Mouse (Mus musculus): ENCODE measurements around the gene Mfsd13b.

Gene Mfsd13b

DNA sequence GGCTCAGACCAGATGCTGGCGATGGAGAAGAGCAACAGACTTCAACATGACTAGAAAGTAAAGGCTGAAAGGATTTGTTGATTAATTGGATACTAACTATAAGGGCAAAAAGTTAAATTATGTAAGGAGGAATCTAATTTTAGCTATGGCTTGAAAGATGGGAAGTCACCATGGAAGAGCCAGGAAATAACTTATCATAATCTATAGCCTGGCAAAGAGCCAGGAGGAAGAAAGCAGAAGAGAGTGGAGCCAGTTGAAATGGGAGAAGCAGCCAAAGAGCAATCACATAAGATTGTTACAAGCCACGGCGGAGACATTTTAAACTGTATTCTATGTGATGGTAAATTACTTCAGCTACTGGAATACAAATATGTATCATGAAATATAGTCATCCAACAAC is 8.3 kb upstream of the Mfsd13b start:
- TF ChIP-seq GATA4 (IDR thresholded peaks at IDR 0.05; ENCODE audit: insufficient replicate concordance, low read length), result no peak

DNA sequence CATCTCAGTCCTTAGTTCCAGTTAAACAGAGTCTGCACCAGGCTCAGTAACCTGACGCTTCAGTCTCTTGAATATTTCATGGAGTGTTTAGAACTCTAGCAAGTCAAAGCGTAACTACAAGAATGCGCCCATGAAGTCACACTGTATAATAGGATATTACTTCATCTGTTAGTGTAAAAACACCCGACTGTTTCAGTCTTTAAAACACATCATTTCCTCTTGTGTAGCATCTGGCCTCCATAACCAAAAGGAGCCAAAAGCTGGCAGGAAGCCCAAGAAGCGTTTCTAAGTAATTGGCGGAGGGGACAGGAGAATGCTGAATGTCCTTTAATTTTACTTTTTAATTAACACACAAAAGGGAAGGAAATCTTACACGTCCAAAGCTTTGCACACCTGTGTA is 5.2 kb upstream of the Mfsd13b start:
- TF ChIP-seq GATA4 (IDR thresholded peaks at IDR 0.05; ENCODE audit: insufficient replicate concordance, low read length), result no peak

DNA sequence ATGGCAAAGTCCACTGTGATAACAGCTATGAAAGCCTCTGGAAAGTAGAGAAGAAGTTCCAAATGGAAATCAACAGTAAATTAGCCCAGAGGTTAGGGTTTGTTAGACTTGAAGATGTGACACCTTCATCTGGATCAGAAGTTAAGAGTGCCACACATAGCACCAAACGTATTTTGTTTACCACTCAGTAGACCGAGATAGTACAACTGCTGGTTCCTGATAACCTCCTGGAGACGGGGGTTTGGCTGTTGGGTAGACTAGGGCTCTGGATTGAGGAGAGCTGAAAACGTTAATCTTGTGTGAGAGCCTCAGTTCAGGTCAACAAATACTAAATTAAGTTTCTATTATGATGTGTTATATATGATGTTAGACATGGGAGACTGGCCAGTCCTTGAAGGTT is 2.3 kb upstream of the Mfsd13b start:
- TF ChIP-seq GATA4 (IDR thresholded peaks at IDR 0.05; ENCODE audit: insufficient replicate concordance, low read length), result no peak

DNA sequence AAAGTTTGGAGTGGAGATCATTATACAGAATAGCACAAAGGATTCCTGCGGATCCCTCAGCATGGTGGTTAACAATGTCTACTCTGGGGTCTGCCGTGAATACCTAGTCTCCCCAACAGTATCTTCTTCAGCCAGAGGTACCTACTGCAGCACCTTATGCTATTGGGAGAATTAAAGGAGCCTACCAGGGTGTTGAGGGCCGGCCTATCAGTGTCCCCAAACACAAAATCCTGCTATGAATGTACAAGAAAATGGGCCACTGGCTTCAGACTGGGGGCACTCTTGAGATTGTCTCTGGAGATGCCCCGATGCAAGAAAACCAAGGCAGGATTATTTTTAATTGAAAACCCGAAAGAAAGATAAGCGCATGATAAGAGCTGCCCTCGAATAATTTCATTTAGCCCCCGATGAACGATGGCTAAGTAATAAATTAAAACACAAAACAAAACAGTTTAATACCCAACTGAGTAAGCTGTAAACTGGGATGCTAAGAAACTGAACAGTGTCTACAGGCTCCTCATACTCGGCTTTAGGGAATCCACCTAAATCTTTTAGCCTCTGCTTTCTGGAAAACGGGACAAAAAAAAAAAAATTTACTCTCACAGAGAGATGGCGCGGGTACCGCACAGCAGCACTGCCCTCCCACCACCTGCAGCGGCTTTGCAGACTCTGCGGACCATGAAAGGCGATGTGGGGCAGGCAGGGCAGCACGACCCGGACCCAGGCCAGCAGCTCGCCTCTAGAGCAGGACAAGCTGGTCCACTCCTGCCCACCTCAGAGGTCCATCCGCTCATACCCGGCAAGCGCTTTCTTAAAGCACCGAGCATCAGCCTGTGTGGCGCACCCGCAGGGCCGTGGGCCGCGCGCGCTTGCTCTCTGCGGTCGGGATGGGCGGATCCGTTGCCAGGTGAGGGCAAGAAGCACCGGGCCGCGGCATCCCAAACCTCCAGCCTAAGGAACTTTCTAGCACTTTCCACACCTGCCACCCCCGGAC is 1.1 kb upstream of the Mfsd13b start:
- no peak for TF ChIP-seq GATA4 (IDR thresholded peaks at IDR 0.05; ENCODE audit: insufficient replicate concordance, low read length)

DNA sequence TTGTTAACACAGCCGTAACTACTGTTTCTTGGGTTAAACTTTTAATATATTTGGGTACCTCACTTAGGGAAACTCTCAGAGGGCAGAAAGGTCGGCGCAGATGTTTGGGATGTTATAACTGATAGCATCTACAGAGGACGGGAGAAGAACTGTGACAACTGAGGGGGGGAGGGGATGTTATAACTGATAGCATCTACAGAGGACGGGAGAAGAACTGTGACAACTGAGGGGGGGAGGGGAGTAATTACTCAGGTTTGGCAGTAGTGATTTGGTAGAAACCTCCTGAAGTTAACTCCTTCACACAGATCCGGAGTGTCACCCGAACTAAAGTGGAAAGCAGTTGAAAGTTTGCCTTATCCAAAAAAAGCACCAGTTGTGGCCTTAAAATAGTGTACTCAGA is 659 bp downstream of the Mfsd13b start:
- no peak for TF ChIP-seq GATA4 (IDR thresholded peaks at IDR 0.05; ENCODE audit: insufficient replicate concordance, low read length)

DNA sequence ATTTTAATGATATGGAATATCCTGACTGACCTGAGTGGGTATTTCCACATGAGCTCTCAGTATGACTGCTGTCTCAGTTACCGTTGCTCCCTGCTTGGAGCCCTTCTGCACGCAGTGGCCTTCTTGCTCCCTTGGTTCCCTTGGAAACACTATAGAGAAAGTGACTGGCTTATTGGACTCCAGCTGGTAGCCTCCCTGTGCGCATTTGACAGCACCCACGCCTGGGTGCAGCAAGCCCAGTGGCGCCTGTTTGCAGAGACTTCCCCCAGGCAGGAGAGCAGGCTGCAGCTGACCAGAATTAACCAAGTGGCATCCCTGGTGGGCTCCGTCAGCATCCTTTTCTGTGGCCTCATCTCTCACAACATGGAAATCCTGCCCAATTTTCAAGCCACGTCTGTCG is 8.9 kb downstream of the Mfsd13b start:
- TF ChIP-seq GATA4 (IDR thresholded peaks at IDR 0.05; ENCODE audit: insufficient replicate concordance, low read length), result no peak

DNA sequence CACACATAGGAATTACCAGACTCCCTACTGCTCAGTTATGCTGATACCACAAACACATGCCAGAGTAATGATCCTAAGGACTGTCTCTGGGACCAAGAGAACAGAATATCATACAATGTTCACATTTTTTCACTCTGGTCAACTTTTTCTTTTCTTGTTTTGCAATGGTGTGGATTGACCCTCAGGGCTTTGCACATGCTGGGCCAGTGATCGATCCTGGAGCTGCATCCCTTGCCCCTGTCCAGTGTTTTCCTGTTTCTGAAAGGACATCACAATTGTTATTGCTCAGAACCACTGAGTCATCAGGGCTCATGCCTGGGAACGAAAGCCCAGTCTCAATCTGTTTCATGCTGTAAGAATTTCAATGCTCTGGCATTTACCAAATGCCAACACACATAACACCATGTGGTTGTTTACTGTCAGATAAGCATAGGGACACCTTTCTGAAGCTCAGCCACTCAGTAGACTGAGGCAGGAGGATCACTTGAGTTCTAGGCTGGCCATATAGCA is 16.8 kb downstream of the Mfsd13b start:
- no peak for TF ChIP-seq GATA4 (IDR thresholded peaks at IDR 0.05; ENCODE audit: insufficient replicate concordance, low read length)

DNA sequence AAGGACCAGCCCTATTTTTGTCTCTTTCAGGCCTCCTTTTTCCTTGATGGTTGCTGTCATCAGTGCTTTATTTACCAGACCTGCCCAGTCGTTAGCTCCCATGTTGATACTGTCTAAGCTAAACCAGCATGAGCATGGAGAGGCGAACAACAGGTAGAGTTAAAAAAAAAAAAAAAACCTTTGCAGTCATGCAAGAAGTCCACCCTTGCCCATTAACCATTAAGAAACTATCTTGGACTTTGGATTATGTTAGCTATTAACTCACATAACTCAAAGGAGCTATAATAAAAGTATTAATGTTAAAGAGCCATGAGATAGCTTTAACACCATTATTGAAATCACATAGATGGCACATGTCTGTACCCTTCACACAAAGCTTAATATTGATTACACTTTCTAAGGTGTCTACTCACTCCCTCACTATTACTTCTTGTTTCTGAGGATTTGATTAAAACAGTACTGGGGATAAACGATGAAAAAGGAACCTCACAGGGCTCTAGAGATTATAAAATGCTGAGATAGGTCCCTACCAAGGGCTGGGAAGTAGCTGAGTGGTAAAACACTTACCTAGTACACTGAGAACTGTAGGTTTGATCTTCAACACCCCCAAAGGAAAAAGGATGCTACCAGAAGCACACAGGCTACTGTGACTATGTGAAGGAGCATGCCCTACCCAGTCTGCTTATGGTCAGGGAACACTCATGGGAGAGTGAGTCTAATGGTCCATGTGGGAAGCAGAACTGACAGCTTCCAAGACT is 17.9 kb downstream of the Mfsd13b start:
- no peak for TF ChIP-seq GATA4 (IDR thresholded peaks at IDR 0.05; ENCODE audit: insufficient replicate concordance, low read length)

DNA sequence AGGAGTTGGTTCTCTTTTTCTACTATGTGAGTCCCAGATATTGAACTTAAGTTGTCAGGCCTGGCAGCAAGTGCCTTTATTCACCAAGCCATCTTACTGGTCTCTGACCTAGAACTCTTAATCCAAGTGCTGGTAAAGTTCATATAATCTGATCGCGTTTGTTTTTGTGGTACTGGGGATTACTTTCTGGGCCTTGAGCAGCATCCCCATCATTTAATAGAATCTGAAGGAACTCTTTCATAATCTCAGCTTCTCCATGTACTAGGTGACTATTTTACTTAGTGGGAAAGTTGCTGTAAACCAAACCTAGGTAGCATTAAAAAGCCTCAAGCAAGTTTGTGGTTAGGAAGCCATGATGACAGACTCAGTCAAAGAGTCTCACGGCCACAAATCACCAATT is 19.6 kb downstream of the Mfsd13b start:
- TF ChIP-seq GATA4 (IDR thresholded peaks at IDR 0.05; ENCODE audit: insufficient replicate concordance, low read length), result no peak

DNA sequence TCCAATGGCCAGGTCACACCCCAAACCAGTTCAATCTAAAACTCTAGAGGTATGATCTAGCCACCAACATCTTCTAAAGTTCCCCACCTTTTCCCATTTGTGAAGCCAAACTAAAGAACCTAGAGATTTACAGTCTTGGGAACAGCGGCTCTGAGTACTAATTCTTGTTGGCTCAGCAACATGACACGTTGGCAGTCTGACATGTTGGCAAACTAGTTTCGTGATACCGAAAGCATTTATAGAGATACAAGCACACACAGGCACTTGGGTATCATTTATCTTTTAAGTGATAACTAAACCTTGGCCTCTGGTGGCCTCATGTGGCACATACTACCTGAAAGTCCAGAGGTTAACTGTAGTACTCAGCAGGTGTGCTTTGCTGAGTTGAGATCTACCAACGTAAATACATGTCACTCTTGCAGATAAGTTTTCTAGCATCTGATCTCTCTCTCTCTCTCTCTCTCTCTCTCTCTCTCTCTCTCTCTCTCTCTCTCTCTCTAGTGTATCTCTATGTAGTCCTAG is 20.2 kb downstream of the Mfsd13b start:
- no peak for TF ChIP-seq GATA4 (IDR thresholded peaks at IDR 0.05; ENCODE audit: insufficient replicate concordance, low read length)

DNA sequence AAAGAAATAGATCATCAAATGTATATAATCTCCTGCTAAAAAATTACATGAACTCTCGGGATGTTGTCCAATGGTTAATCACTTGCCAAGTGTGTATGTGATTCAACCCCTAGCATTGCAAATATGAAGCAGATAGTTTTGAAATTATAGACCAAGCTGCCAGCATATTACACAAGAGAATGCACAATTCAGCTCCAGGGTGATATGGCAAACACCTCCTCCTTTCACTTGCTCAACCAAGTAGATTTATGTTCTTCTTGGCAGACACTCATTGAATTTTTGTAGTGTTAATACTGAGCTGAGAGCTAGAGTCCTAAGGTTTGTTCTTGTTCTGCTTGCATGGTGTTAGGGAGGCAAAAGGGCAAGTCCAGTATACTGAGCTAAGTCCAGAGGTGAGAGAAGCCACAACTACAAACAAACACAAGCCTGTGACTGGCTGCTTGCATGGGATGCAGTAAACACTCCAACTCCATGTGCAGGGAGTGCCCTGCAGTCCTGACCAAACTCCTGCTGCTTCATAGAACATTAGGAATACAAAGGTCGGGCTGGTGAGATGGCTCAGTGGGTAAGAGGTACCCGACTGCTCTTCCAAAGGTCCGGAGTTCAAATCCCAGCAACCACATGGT is 21.6 kb downstream of the Mfsd13b start:
- no peak for TF ChIP-seq GATA4 (IDR thresholded peaks at IDR 0.05; ENCODE audit: insufficient replicate concordance, low read length)

DNA sequence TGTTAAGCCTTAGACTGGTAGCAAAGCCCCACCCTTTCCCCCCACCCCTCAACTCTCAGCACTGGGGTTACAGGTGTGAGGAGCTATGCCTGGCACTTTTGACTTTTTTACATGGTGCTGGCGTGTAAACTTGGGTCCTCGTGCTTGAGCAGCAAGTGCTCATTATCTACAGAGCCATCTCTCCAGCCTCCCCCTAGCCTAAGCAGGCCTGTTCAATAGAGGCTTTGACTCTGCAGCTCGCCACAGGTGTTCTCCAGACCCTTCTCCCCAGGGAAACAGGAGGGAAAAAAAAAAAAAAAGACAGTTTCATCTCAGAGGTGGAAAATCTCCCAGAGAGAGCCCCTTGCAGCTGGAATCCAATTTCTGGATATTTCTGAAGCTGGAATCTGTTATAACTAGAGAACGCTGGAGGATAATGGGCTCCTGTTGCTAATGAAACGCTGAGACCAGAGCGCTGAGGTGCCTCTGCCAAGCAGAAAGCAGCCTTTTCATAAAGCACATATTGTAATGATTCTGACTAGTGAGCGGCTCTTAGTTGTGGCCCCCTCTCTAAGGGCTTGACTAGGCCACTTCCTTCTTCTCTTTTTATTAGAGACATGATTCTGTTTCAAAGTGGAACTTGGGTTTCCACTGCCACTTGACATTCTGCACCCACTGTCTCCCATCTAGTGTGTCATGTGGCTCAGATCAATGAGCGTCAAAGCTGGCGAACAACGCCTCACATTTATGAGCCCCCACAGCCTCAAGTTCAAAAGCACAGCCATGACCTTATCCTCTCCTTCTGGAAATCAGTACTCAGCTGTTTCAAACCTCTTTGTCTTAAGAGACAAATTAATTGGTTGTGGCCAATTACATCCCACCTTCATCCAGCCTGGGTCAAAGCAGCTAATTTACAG is 29.7 kb downstream of the Mfsd13b start:
- TF ChIP-seq GATA4 (IDR thresholded peaks at IDR 0.05; ENCODE audit: insufficient replicate concordance, low read length), result no peak

DNA sequence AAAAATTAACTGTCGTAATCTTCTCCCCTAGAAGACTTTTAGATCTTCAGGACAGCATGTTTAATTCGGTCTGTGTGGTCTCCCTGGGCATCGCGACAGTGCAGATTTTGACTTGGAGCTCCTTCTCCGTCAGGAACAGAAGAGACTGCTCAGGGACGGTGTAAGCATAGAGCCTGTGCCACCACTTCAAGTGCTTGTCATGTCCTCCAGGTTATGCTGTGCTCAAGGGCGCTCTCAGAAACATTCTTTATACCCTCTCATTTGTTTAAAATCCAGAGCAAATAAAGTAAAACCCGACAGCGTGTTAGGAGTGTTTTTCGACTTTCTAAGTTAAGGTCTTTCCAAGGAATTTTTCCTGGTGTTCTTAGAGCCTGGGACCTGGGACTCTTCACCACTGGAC is 32.2 kb downstream of the Mfsd13b start:
- TF ChIP-seq GATA4 (IDR thresholded peaks at IDR 0.05; ENCODE audit: insufficient replicate concordance, low read length), result no peak

DNA sequence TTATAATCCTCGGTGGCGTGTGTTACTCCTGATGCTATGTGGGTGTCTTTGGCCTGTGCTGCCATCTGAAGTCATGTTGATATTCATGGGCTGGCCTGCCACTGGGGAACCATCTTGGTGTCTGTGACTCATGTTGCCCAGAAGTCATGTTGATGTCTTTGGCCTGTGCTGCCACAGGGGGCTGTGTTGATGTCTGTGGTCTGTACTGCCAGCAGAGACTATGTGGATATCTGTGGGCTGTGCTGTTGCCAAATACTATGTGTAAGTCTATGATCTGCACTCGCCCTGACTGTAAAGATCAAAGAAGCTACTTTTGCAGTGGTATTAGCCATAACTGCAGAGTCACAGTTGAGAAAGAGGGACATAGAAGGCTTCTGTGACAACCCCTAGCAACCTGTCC is 36.5 kb downstream of the Mfsd13b start:
- no peak for TF ChIP-seq GATA4 (IDR thresholded peaks at IDR 0.05; ENCODE audit: insufficient replicate concordance, low read length)

Measured in liver, adult (tissue).